Mouse (Mus musculus) hindbrain, embryonic 11.5 days (tissue): ENCODE results near the gene Ranbp3. TPM values are rescaled to one million over a fixed set of nuclear protein-coding genes. Genes with fewer than 3 reads are reported as not detected.

ENCODE experiments used
- ATAC-seq: fragments of 200-750 bp; cut with Nextera tagmentation; 2 replicates; pipeline ENCODE4 v1.8.0; 2017; ENCODE audit warnings: mild to moderate bottlenecking, moderate TSS enrichment, moderate library complexity; ENCODE audit not compliant: low FRiP score
- DNase-seq: peaks from one replicate; pipeline ENCODE4 v3.0.0-alpha.2; 2015; ENCODE audit warnings: low spot score
- H3K27ac ChIP-seq: fragments of 300-500 bp; sonication (generic); 2 replicates; pipeline ENCODE4 v1.5.1; 2014; ENCODE audit warnings: mild to moderate bottlenecking, low read depth, low read length
- H3K27me3 ChIP-seq: fragments of 300-500 bp; sonication (generic); 2 replicates; pipeline ENCODE4 v1.6.1; 2014; ENCODE audit warnings: mild to moderate bottlenecking, low read length, moderate library complexity, mixed read lengths; ENCODE audit not compliant: control insufficient read depth, insufficient read depth
- H3K36me3 ChIP-seq: fragments of 300-500 bp; sonication (generic); 2 replicates; pipeline ENCODE4 v1.6.1; 2014; ENCODE audit warnings: mild to moderate bottlenecking, low read length, moderate library complexity, mixed read lengths; ENCODE audit not compliant: control insufficient read depth, insufficient read depth
- H3K4me1 ChIP-seq: fragments of 300-500 bp; sonication (generic); replicated peaks from 2 replicates; pipeline ENCODE4 v1.6.1; 2014; ENCODE audit warnings: low read length, mixed read lengths; ENCODE audit not compliant: control insufficient read depth, insufficient read depth
- H3K4me2 ChIP-seq: fragments of 300-500 bp; sonication (generic); replicated peaks from 2 replicates; pipeline ENCODE4 v1.6.1; 2014; ENCODE audit warnings: mild to moderate bottlenecking, low read depth, low read length
- H3K4me3 ChIP-seq: fragments of 300-500 bp; sonication (generic); 2 replicates; pipeline ENCODE4 v1.5.1; 2014; ENCODE audit warnings: low read depth, low read length
- H3K9ac ChIP-seq: fragments of 300-500 bp; sonication (generic); 2 replicates; pipeline ENCODE4 v1.6.1; 2014; ENCODE audit warnings: low read depth, low read length
- H3K9me3 ChIP-seq: fragments of 300-500 bp; sonication (generic); 2 replicates; pipeline ENCODE4 v1.6.1; 2016; ENCODE audit warnings: low read length; ENCODE audit not compliant: control insufficient read depth
- WGBS: fragments of 180-500 bp; shearing (Covaris S2); extraction: QIAGEN DNeasy Blood & Tissue Kit; methylation state at CpG from one replicate; pipeline ENCODE4 v1.1.7; 2014; 5-methylcytosine and 5-hydroxymethylcytosine counted together
- polyA plus RNA-seq: library from polyadenylated mRNA; unstranded; fragments of >200 nt; fragmentation: Nextera tagmentation; extraction: Ambion mirVana; gene quantifications from 2 replicates; pipeline ENCODE4 v1.2.1, GENCODE M21; 2014

Ranbp3 gene
- polyA plus RNA-seq, 1 experiment from 2014 or later, result 94.2 TPM

- ATAC-seq, result no peak
- Histone ChIP-seq H3K4me3 (no peak overlapping the region), H3K4me1 (no peaks in the 10 kb centered on the region), H3K9me3 (no peaks in the 10 kb centered on the region), H3K27ac (no peak overlapping the region), H3K9ac (no peak overlapping the region), H3K27me3 (no peaks in the 10 kb centered on the region; the same call in 1 of the 2 replicates), H3K4me2 (no peak overlapping the region), H3K36me3 (no peaks in the 10 kb centered on the region)
- no peak for DNase-seq
- 62% methylated on average over 5 of the region's 5 CpGs for WGBS
Observed at GRCm38 (mm10) chr17:56744173-56744572, 71.1 kb downstream of the Ranbp3 start.

- 22% methylated on average over 69 of the region's 71 CpGs for WGBS
Observed at GRCm38 (mm10) chr17:56751404-56752072, 78.4 kb downstream of the Ranbp3 start.

DNA sequence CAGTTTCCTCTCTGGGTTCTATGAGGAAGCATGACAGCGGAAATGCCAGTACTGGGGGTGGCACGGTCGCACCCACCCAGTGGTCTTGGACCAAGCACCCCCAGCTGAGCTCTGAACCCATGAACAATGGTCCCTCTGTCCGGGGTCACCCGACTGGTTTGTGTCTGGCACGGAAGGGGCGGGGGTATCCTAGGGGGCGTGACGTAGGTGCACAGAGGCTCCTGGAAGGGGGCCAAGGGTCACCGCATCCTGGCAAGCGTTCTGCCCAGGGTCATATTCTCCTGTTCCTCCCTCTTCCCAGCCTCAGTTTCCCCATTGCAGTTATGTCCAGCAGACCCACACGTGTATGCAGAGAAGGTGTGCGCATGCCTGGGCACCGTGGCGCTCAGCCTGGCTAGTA, 80.4 kb downstream of the Ranbp3 start:
- Histone ChIP-seq H3K27me3 (peaks cover 67% of the 10 kb centered on the region), H3K27ac (no peak overlapping the region), H3K4me2 (no peak overlapping the region), H3K4me3 (no peak overlapping the region), H3K36me3 (no peaks in the 10 kb centered on the region), H3K4me1 (peaks cover 7% of the 10 kb centered on the region), H3K9me3 (no peaks in the 10 kb centered on the region), H3K9ac (no peak overlapping the region)
- ATAC-seq, result no peak
- WGBS, result 20% methylated on average over 15 of the region's 15 CpGs
- no peak for DNase-seq

More at GRCm38 (mm10) chr17:56751404-56752072, 78.4 kb downstream of the Ranbp3 start:
- Histone ChIP-seq H3K9ac (no peak overlapping the region), H3K4me3 (peak overlapping the region; percentile 6), H3K27ac (no peak overlapping the region), H3K4me1 (no peaks in the 10 kb centered on the region), H3K27me3 (peaks cover 57% of the 10 kb centered on the region), H3K9me3 (no peaks in the 10 kb centered on the region), H3K4me2 (0 out of 2 replicates have a peak overlapping the region, but pooled peaks have one; percentile 4), H3K36me3 (no peaks in the 10 kb centered on the region)
- ATAC-seq, result peak; percentile 77
- peak; percentile 78 for DNase-seq

DNA sequence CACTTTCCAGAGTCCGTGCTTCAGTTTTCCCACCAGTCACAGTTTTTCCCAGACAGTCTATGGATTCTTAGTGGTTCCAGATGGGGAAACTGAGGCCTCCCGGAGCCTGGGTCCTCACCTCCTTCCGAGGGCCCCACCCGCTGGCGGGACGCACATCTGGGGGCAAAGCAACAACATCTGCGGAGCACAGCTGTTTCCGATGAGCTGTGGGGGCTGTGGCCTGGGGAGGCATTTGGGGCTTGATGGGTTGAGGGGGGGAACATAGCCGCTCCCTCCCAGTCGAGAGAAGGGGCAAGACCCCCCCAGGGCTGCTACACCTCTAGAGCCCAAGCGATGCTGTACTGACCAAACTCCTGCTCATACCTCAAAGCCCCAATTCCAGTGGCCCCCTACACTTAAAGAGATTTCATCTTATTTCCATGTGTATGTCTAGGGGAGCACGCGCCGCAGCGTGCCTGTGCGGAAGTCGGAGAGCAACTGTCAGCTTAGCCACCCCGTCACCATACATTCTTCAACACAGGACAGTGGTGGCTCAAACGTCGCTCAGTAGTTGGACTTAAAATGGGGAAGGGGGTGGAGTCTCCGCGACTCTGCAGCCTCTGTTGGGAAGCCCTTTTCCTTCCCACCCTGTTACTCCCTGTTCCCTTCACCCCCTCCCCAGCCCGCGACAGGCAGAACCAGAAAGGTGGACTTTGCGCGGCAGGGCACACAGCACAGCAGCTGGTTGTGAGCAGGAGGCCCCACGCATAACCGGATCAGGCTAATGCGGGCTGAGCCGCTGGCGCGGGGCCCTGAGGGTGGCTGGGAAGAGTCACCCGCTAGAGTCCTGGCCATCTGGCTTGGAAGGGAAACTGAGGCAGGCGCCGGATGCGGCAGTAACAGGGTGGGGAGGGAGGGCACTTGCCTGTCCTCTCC, 81.4 kb downstream of the Ranbp3 start:
- ATAC-seq (no peak), DNase-seq (peak; percentile 29)
- no peak overlapping the region for H3K4me2 ChIP-seq
- no peak overlapping the region for H3K27ac ChIP-seq
- no peak overlapping the region for H3K4me3 ChIP-seq
- peaks cover 7% of the 10 kb centered on the region for H3K4me1 ChIP-seq
- H3K9ac ChIP-seq, result no peak overlapping the region
- 16% methylated on average over 36 of the region's 36 CpGs for WGBS
- H3K36me3 ChIP-seq, result no peaks in the 10 kb centered on the region
- H3K27me3 ChIP-seq, result peaks cover 67% of the 10 kb centered on the region
- no peaks in the 10 kb centered on the region for H3K9me3 ChIP-seq

GRCm38 (mm10) chr17:56756703-56757399, 83.8 kb downstream of the Ranbp3 start:
- DNase-seq (peak; percentile 27), ATAC-seq (peak; percentile 18)
- Histone ChIP-seq H3K9ac (peak overlapping the region; percentile 44), H3K4me2 (peak overlapping the region; percentile 95), H3K4me1 (peaks cover 7% of the 10 kb centered on the region), H3K9me3 (no peaks in the 10 kb centered on the region), H3K27ac (no peak overlapping the region), H3K27me3 (peaks cover 57% of the 10 kb centered on the region), H3K4me3 (peak overlapping the region; percentile 37), H3K36me3 (no peaks in the 10 kb centered on the region)
- under 1% methylated on average over 51 of the region's 51 CpGs for WGBS

DNA sequence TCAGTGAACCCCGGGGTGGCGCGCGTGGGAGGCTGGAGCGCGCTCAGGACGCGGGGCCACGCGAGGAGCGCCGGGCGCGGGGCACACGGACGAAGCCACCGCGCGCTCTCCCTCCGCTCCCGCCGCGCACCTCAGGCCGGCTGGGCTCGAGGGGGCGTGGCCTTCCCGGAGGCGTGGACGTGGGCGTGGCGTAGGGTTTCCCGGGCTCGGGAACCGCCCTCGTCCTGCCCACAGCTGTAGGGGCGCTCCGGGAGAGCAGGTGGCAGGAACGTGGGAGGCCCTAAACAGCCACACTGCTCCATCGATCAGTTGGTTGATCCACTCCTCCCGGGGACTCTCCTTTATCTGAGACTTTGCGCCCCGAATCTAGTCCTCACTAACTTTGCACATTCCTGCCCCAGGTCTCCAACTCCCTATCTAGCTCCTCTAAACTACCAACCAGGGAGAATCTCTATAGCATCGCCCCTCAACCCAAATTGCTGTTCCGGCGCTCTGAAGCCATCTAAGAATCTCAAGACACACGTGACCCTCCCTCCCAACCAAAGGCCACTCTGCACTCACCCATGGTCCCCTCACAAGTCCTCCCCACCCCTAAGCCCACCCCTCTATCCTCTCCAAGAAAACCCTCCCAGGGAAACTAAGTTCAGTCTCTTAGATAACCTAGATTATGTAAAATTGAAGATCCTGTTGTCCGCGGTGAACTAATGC, 84.5 kb downstream of the Ranbp3 start, which contains the start of gene Nrtn:
TSS of gene Nrtn (minus strand) at position 115 of the 708 bp plus-strand sequence.
- Histone ChIP-seq H3K4me2 (peak within 1 kb of the TSS; percentile 95), H3K36me3 (no peaks in the 10 kb centered on the region), H3K27ac (no peak within 1 kb of the TSS), H3K9ac (peak within 1 kb of the TSS; percentile 44), H3K27me3 (peaks cover 50% of the 10 kb centered on the region), H3K9me3 (no peaks in the 10 kb centered on the region), H3K4me3 (peak within 1 kb of the TSS; percentile 37), H3K4me1 (peaks cover 9% of the 10 kb centered on the region)
- under 1% methylated on average over 48 of the region's 48 CpGs for WGBS
- DNase-seq, result peak; percentile 86
- peak; percentile 53 for ATAC-seq

DNA sequence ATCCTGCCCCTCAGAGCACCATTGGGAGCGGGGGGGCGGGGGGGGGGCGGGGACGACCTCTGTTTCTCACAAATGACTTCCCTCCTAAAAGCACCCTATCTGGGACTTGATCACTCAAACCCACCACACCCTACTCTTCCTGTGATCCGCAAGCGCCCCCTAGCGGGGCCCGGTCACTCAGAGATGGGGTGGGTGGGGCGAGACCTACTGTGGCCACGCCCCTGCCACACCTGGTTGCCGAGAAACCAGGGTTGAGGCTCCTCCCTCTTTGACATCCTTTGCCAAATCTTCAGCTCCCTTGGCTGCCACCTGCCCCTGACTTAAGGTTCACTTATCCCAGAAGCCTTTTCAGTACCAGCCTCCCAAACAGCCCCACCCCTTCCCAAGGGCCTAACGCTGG, 85.0 kb downstream of the Ranbp3 start:
- peak; percentile 66 for DNase-seq
- Histone ChIP-seq H3K9ac (no peak overlapping the region), H3K4me1 (peaks cover 9% of the 10 kb centered on the region), H3K9me3 (no peaks in the 10 kb centered on the region), H3K4me2 (no peak overlapping the region), H3K4me3 (no peak overlapping the region), H3K27me3 (peaks cover 44% of the 10 kb centered on the region), H3K36me3 (no peaks in the 10 kb centered on the region), H3K27ac (no peak overlapping the region)
- no peak for ATAC-seq
- WGBS, result 3% methylated on average over 12 of the region's 12 CpGs

GRCm38 (mm10) chr17:56759261-56759660, 86.2 kb downstream of the Ranbp3 start:
- 56% methylated on average over 7 of the region's 7 CpGs for WGBS
- Histone ChIP-seq H3K9me3 (no peaks in the 10 kb centered on the region), H3K27ac (no peak overlapping the region), H3K4me1 (peaks cover 9% of the 10 kb centered on the region), H3K4me3 (no peak overlapping the region), H3K9ac (no peak overlapping the region), H3K27me3 (peaks cover 33% of the 10 kb centered on the region), H3K36me3 (no peaks in the 10 kb centered on the region), H3K4me2 (no peak overlapping the region)
- ATAC-seq (no peak), DNase-seq (no peak)
